Mouse (Mus musculus): ENCODE data around the gene Ikzf1. TPM values are rescaled to one million over a fixed set of nuclear protein-coding genes. Genes with fewer than 3 reads are reported as not detected.

Gene Ikzf1
- total RNA-seq, 1 experiment from 2014 or later = 110 TPM

DNA sequence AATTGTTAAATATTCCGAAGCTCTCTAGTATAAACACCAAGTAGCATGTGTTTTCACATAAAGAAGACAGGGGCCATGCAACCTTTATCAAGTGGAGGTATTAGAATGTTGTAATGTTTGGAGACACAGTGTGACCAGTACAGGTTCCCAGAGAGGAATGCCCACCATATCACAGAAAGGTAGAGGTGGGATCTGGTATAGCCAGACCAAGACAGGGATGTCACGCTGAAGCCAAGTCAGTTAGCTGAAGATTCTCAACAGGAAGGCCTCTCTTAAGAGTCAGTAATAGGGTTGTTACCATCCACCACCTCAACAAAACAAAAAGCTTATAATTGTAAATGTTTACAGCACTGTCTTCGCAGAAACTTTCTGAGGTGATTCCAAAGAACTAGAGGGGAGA is 85.9 kb downstream of the Ikzf1 start:
- ATAC-seq (replicated peaks in 1 of 2; ENCODE audit: insufficient read depth in 1 of 2, low FRiP score in 2 of 2, low TSS enrichment in 1 of 2, low read depth in 1 of 2, poor library complexity in 2 of 2, severe bottlenecking in 2 of 2) = no peak

DNA sequence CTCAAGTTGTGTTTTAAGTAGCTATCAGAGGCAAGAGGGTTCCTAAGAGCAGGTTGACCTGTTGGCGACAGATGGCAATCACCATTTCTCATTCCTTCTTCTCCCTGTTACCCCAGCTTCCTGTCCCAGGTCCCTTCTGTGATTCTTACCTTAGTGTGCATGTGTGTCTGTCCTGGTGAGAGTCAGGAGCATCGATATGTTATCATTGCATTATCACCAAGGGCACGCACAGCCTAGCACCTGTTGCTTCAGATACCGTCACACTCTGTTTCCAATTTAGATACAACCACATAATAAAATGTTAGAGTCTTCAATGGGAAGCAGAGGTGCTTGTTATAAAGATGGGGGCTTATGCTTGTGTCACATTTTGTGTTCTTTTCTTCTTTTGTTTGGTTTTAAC is 87.4 kb downstream of the Ikzf1 start:
- ATAC-seq (replicated peaks in 1 of 2; ENCODE audit: insufficient read depth in 1 of 2, low FRiP score in 2 of 2, low TSS enrichment in 1 of 2, low read depth in 1 of 2, poor library complexity in 2 of 2, severe bottlenecking in 2 of 2) = no peak

DNA sequence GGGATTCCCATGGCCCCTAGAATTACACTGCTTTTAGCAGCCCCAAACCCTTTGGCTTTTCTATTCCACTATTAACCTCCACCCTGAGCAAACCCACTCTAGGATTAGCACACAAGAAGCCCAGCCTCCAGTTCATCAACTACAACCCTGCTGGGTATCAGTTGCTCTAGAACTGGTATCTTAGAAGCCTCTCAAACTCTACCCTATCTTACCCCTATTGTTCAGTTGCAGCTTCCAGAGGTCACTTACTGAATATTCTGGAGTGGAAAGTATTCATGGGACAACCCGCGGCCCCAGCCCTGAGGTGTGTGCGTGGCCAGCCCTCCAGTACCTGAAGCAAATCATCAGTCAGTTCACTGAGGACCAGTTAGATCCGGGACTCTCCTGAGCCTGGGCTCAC is 89.6 kb downstream of the Ikzf1 start:
- no peak for ATAC-seq (replicated peaks in 1 of 2; ENCODE audit: insufficient read depth in 1 of 2, low FRiP score in 2 of 2, low TSS enrichment in 1 of 2, low read depth in 1 of 2, poor library complexity in 2 of 2, severe bottlenecking in 2 of 2)

DNA sequence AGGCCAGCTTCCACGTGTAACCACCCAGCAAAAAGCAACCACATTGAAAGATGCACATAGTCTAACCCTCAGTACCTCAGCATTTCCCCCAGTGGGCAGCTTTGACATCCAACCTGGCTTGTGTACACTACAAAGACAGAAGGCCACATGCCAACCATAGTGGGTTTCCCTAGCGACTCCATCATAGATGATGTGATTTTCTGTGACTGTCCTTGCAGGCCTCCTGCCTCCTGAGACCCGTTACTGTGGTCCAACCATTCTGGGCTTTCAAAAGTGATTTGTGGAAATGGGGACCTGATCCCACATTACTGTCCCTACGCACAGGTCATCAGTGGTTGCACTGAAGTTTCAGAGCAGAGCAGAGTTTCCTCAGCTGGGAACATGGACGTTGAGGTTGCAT is 90.1 kb downstream of the Ikzf1 start:
- no peak for ATAC-seq (replicated peaks in 1 of 2; ENCODE audit: insufficient read depth in 1 of 2, low FRiP score in 2 of 2, low TSS enrichment in 1 of 2, low read depth in 1 of 2, poor library complexity in 2 of 2, severe bottlenecking in 2 of 2)

DNA sequence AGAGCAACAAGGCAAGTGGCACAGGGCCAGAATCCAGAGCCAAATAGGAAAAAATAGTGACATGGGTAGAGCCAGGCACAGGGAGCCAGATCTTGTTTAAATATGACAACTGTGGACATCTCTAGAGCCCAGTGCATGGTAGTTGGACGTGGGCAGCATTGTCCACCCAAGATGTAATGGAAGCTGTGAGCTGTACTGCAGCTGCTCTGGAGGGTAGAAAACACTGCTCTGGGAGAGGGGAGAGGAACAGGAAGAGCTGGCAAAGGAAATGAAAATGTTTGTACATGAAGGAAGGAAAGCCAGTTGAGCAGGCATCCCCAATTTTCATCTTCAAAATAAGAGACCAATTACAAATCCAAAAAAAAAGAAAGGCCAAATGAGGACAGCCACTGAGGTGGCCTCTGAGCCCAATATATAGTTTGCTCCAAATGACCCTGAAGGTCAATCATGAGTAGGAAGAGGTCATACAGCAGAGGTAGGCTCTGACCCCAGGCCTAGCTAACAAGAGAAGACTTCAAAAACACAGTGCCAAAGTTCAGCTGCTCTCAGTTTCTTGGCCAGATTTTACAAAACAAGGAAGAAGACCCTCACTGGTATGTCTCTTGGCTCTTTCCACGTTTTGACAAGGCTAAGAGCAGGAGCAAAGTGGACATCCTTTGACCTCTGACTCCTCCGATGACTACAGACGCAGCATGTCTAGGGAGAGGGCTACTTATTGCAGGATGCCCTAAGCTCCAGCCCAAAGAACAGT is 91.4 kb downstream of the Ikzf1 start:
- no peak for ATAC-seq (replicated peaks in 1 of 2; ENCODE audit: insufficient read depth in 1 of 2, low FRiP score in 2 of 2, low TSS enrichment in 1 of 2, low read depth in 1 of 2, poor library complexity in 2 of 2, severe bottlenecking in 2 of 2)

DNA sequence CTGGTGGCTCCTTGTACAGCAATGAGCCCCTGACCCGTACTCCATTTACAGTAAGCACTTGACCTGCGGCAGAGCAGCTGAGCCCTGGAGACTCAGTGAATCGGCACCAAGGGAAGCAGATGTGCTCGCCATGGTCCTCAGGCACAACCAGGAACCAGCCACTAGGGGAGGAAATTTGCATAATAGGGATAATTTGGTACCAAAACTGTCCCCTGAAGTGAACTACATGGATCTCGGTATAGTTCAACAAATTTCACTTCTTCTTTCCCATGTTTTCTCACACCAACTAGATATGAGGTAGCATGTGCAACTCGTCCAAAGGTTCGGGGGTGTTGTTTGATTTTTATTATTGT is 92.0 kb downstream of the Ikzf1 start:
- ATAC-seq (replicated peaks in 1 of 2; ENCODE audit: insufficient read depth in 1 of 2, low FRiP score in 2 of 2, low TSS enrichment in 1 of 2, low read depth in 1 of 2, poor library complexity in 2 of 2, severe bottlenecking in 2 of 2) = peak; percentile 5 to 34; a peak in 1 of 4 replicates

DNA sequence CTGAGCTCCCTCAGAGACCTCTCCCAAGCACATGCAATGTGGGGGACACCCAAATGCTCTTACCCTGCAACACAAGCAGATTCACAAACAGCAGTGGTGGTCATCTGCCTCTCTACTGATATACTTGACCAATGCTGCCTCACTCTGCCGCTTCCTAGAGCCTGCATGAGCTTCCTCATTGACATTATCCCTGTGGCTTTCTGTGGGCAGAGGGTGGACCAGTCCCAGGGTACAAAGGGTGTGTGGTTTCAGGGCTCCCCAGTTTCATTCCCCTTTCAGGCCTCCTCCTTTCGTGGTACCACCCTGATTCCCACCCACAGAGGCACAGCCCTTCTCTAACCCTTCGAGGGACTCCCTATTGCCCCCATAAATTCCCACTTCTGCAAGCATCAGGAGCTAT is 92.4 kb downstream of the Ikzf1 start:
- ATAC-seq (replicated peaks in 1 of 2; ENCODE audit: insufficient read depth in 1 of 2, low FRiP score in 2 of 2, low TSS enrichment in 1 of 2, low read depth in 1 of 2, poor library complexity in 2 of 2, severe bottlenecking in 2 of 2) = no peak

DNA sequence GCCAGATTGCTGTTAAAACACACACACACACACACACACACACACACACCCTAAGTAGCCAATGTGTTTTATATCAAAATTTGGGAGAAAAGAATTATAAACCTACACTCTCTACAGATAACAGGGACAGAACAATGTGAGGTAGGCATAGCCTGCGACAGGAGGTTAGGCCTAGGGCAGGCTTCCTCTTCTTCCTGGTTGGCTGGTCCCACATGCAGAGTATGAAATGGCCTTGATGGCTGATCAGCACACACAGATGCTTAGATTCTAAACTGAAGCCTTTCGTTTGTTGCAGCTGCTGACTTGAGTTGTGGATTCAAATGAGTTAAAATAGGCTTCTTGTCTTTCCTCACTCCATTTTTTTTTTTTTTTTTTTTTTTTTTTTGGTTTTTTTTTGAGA is 93.0 kb downstream of the Ikzf1 start:
- ATAC-seq (replicated peaks in 1 of 2; ENCODE audit: insufficient read depth in 1 of 2, low FRiP score in 2 of 2, low TSS enrichment in 1 of 2, low read depth in 1 of 2, poor library complexity in 2 of 2, severe bottlenecking in 2 of 2) = no peak

DNA sequence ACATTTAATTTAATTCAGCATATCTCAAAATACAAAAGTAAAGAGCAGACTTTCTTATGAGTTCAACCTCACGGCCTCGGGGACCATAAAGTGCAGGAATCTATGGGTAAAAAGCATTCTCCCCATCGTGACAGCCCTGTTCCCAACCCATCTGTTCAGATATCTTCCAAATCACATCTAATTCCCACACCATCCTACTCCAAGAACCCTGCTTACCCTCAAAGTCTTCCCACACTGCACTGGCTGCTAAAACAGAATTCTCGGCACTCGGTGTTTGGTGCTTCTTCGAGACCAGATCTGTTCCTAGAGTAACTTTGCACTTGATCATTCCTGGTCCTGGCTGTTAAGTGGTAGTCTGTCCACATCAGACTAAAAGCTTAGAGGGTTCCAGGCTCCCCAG is 93.5 kb downstream of the Ikzf1 start:
- no peak for ATAC-seq (replicated peaks in 1 of 2; ENCODE audit: insufficient read depth in 1 of 2, low FRiP score in 2 of 2, low TSS enrichment in 1 of 2, low read depth in 1 of 2, poor library complexity in 2 of 2, severe bottlenecking in 2 of 2)

DNA sequence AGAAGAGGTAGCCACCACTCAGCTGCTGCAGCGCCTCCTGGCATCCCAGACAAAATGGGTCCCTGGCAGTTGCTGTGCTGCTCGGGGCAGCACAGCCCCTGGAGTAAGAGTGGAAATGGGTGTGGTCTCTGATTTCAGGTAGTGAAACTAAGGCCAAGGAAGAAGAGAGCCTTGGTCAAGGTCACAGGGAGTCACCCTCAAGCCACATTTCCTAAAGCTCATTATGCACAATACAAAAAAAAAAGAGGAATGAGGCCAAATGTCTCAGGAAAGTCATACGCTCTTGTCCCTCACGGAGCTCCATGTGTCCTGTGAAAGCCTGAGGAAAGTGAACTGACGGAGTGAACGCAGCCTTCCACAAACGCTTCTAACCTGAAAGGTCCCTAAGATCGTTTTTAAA is 96.9 kb downstream of the Ikzf1 start:
- 0 out of 4 replicates have a peak, but pooled peaks of 1 of the 2 experiments have one; percentile 19 for ATAC-seq (replicated peaks in 1 of 2; ENCODE audit: insufficient read depth in 1 of 2, low FRiP score in 2 of 2, low TSS enrichment in 1 of 2, low read depth in 1 of 2, poor library complexity in 2 of 2, severe bottlenecking in 2 of 2)

DNA sequence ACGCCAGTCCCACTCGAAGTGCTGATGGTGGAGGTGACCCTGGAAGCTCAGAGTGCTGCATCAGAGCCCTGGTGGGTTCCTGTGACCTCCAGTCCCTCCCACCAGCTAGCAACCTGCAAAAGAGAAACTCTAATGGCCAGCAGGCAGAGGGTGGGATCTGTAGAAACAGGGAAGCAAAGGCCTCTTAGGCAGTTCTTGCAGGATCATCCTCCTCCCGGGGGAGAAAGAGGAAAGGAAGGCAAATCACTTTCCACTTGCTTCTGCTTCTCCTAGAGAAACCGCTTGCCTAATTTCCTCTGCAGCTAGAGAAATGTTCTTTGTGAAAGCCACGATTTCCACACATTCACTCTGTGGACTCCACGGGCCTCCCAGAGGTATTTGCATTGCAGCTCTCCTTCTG is 100.7 kb downstream of the Ikzf1 start:
- ATAC-seq (replicated peaks in 1 of 2; ENCODE audit: insufficient read depth in 1 of 2, low FRiP score in 2 of 2, low TSS enrichment in 1 of 2, low read depth in 1 of 2, poor library complexity in 2 of 2, severe bottlenecking in 2 of 2) = no peak; a peak in 1 of 4 replicates

DNA sequence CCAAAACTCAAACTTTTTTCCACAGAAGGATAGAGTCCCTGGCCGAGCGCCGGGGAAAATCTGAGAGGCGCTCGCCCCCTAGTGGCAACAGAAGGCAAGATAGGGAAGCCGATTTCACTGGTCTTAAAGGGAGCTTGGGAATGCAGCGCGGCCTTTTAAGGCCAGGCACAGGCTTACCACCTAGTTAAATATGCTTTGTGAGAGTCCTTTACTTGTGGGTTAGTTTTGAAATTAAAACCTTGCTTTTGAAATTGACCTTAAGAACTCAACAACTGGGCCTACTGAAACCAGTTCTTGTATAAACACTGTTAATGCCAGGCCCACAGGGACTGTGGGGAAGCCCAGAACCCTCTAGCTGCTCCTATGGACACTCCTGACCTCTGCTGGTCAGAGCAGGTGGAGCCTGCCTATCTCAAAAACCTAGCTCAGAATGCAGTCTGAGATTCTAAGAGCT is 103.7 kb downstream of the Ikzf1 start:
- peak; percentile 96 to 97 for ATAC-seq (replicated peaks in 1 of 2; ENCODE audit: insufficient read depth in 1 of 2, low FRiP score in 2 of 2, low TSS enrichment in 1 of 2, low read depth in 1 of 2, poor library complexity in 2 of 2, severe bottlenecking in 2 of 2)

DNA sequence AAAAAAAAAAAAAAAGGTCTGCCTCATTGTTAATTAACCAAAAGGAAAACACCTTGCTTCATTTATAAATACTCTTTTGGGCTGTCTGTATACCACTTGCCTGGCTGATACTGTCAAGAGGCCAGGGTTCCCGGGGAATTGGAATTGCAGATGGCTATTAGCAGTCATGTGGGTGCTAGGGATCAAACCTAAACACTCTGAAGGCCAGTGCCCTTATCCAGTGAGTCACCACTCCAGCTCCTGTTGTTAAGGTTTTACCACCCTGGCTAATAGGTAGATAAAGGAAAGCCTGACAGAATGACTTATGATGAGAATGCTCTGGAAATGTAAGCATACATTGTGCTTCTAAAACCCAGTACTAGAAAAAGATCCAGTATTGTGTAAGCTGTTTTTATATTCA is 109.8 kb downstream of the Ikzf1 start:
- ATAC-seq (replicated peaks in 1 of 2; ENCODE audit: insufficient read depth in 1 of 2, low FRiP score in 2 of 2, low TSS enrichment in 1 of 2, low read depth in 1 of 2, poor library complexity in 2 of 2, severe bottlenecking in 2 of 2) = no peak

DNA sequence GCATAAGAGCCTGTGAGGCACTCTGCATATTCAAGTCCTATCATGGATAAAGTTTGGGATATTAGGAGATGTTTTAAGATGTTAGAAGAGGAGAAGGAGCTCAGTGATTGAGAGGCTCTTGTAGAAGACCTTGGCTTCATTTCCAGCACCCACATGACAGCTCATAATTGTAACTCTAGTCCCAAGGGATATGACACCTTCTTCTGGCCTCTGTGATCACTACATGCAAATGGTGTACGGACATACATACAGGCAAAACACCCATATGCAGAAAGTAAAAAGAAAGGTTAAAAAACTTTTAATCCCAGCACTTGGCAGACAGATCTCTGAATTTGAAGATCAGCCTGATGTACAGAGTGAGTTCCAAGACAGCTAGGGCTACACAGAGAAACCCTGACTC is 113.9 kb downstream of the Ikzf1 start:
- no peak for ATAC-seq (replicated peaks in 1 of 2; ENCODE audit: insufficient read depth in 1 of 2, low FRiP score in 2 of 2, low TSS enrichment in 1 of 2, low read depth in 1 of 2, poor library complexity in 2 of 2, severe bottlenecking in 2 of 2)

DNA sequence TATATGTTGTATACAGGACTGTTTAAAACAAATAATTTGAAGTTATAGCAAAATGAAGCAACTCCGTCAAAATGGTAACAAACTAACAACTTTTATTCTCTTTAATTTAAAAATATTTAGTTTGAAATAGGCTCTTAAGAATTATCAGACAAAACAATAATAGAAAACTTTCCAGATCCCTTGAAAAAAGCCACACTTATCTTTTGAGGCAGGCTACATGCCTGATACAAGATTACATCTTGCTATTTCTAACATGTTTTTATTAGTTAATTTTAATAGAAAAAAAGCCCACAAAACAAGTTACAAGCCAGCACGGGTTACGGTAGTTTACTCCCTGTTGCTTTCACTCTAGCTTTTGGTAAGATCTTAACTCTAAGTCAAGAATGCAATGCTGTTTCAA is 115.5 kb downstream of the Ikzf1 start:
- no peak for ATAC-seq (replicated peaks in 1 of 2; ENCODE audit: insufficient read depth in 1 of 2, low FRiP score in 2 of 2, low TSS enrichment in 1 of 2, low read depth in 1 of 2, poor library complexity in 2 of 2, severe bottlenecking in 2 of 2)

DNA sequence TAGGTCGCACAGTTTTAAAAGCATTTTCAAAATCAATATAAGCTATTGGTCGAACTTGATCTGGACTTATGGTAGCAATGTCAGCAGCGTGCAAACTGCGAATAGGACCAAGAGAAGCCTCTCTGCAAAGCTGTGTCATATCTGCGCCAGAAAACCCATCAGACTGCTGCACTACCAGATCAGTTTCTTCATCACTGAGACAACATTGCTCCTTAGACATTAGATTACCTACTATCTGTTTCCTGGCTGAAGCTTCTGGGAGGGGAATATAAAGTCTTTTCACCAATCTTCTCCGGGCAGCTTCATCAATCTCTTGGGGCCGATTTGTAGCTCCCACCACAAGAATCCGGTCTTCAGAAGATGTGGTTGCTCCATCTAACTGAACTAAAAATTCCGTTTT is 116.3 kb downstream of the Ikzf1 start:
- no peak for ATAC-seq (replicated peaks in 1 of 2; ENCODE audit: insufficient read depth in 1 of 2, low FRiP score in 2 of 2, low TSS enrichment in 1 of 2, low read depth in 1 of 2, poor library complexity in 2 of 2, severe bottlenecking in 2 of 2)

DNA sequence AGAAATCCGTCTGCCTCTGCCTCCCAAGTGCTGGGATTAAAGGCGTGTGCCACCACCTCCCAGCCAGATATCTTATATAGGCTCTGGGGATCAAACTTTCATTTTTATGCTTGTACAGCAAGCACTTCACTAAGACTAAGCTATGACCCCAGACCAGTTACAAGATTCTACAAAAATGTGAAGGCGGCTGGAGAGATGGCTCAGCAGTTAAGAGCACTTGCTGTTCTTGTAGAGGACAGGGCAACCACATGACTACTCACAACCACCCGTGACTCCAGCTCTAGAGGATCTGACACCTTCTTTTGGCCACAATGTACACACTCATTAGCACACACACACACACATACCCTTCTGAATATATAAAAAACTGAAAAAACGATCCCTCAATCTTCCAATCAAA is 119.6 kb downstream of the Ikzf1 start:
- ATAC-seq (replicated peaks in 1 of 2; ENCODE audit: insufficient read depth in 1 of 2, low FRiP score in 2 of 2, low TSS enrichment in 1 of 2, low read depth in 1 of 2, poor library complexity in 2 of 2, severe bottlenecking in 2 of 2) = no peak

DNA sequence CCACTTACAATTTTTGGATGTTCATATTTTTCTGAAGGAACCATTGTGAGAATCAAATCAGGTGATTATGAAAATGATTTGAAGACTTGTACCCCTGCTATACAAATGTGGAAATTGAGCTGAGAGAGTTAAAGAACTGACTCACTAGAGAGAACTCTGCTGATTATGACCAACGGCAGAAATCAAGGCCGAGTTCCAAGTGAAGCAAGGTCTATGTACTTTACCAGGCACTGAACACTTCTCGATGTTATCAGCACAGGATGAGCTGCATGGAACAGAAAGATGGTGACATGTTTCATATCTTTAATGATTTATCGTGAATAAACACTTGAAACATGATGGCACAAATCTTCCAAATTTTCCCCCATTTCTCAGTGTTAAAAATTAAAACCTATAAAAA is 121.1 kb downstream of the Ikzf1 start:
- ATAC-seq (replicated peaks in 1 of 2; ENCODE audit: insufficient read depth in 1 of 2, low FRiP score in 2 of 2, low TSS enrichment in 1 of 2, low read depth in 1 of 2, poor library complexity in 2 of 2, severe bottlenecking in 2 of 2) = no peak

DNA sequence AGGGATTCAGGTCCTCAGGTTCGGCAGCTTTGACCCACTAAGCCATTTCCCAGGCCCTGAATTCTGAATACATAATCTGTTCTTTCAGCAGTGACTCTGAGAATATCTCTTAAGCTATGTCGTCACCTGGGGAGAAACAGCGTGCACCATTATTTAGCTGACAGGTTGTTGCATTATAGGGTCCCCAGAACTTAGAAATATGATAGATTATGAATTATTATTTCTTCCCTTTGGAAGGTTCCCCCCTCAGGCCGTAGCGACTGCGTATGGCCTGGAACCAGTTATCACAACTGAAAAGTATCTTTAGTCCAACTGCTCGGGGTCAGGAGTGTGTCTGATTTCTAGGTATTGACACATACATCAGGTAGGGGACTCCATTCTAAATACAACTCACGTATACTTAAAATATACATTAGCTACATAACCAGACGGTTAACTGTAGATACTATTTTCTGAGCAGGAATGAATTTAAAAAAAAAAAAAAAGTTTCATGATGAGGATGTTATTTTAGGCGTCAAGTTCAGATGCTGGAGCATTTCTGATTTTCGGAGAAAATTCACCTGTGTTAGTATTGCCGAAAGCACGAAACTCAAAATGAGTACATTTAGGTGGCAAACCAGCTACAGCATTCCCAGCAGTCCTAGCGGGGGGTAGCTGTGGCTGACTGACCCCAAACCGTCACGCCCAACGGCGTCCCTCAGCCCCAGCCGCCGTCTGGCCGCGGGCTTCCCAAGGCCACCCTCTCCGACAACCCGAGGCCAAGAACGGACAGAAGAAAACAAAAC is 123.4 kb downstream of the Ikzf1 start:
- ATAC-seq (replicated peaks in 1 of 2; ENCODE audit: insufficient read depth in 1 of 2, low FRiP score in 2 of 2, low TSS enrichment in 1 of 2, low read depth in 1 of 2, poor library complexity in 2 of 2, severe bottlenecking in 2 of 2) = no peak

Measured in hematopoietic stem cell, adult 5-6 weeks (primary cell).